Mouse (Mus musculus) thymus, adult 18-20 months (tissue): ENCODE data around the gene Lrrc8c.

Experiments used
- DNase-seq, 2 experiments: peaks; one replicate each; pipeline ENCODE4 v3.0.0; 2022; ENCODE audit warnings: mixed read lengths in 2 of 2

Lrrc8c gene

DNA sequence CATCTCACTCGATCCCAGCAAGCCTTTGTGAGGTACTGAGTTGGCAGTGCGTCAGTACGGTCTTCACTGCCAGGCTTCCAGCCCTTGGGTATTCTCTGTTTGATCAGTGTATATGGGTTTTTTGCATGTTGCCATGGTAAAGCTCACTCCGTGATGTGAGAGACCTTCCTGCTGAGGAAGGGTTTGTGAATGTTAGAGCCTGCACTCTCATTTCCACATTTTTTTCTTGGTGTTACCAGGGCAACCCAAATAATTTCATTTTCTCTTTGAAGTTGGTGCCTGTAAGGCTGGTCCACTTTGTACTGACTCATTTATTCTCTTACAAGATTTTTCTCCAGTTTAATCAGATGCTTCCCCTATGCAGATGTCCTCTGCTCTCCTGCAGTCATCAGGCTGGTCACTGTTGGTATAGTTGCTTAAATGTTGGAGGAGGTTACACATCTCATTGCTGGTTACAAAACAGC is 38.6 kb downstream of the Lrrc8c start:
- DNase-seq, result no peak

DNA sequence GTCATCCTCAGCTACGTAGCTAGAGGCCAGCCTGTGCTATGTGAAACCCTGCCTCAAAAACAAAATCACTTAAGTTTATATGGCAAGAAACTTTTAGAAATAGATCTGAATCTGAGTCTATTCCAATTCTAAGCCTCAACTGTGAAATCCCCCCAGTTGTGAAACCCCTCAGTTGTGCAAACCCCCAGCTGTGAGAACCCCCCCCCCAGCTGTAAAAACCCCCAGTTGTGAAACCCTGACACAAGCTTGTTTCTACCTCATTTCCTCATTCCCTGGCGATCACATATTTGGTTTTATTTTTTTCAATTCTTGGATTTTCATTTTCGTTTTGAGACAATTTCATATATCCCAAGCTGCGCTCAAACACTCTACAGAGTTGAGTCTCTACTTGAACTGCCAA is 39.3 kb downstream of the Lrrc8c start:
- DNase-seq, result no peak

DNA sequence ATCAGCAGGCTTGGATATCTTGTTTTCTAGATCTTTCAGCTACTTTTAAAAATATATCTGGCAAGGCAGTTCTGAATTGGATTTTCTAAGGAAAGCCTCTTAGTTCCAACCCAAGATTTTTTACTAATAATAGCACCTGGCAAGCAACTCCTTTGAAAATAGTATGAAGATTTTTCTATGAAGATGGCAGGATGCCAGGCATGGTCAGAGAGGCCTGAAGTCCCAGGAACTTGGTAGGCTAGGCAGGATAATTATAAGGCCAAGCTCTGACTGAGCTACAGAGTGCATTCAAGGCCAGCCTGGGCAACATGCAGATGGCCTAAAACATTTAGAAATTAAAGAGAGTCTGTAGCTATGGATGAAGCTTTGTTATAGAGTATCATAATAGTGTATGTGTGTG is 42.7 kb downstream of the Lrrc8c start:
- DNase-seq, result no peak

DNA sequence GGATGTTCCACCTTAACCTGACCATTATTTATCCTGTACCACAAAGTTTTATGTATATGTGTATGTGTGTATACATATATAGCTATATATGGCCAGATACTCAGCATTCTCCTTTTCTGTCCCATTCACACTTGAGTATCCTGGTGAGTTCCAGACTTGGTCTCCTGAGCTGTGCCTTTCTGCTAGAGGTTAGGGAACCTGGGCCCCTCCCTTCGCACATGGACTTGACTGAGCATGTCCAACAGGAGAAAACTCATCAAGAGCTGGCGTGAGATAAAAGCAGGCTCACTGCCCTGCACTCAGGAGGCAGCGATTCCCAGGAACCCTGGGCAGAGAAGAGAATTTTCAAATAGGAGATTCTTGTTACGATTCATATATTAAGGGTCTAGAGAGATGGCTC is 45.6 kb downstream of the Lrrc8c start:
- DNase-seq, result no peak

DNA sequence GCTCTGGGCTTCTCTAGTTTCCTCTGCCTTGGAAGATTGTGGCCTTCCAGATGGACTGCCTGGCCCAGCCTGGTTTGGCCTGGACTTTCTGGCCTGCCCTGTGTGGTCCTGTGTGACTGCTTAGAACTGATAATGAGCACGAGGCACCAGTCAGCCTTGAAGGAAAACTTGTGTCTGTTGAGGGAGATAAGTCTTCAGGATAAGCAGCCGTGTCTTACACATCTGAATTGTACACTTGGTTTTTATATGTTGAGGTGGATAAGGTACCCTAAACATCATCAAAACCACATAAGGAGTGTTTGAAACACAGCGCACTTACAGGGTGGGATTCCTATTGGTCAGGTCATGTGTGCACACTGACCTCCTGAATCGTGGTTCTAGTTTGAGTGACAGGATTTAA is 46.6 kb downstream of the Lrrc8c start:
- DNase-seq, result no peak

DNA sequence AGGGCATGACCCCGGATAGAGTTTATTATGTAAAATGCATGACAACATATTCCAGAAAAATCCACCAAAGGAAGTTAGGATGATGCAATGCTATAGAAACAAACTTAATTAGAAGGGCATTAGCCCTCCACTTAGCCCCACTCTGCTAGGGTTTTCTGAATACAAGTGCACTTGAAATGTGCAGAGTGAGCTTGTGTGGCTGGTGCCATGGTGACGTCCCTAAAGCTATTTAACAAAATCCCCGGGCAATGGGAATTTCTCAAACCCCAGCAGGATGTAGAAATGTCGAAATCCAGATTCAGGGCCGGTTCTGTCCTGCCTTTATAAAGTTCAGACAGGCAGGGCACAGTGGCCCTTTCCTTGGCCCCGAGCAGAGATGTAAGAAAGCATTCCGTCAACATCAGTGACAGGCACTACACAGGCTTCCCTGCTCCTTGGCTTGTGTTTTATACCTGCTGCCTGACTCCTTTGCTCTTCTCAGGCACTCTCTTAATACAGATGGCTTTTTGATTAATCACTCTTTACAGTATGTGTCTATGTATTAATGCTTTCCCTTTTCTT is 47.7 kb downstream of the Lrrc8c start:
- no peak for DNase-seq

DNA sequence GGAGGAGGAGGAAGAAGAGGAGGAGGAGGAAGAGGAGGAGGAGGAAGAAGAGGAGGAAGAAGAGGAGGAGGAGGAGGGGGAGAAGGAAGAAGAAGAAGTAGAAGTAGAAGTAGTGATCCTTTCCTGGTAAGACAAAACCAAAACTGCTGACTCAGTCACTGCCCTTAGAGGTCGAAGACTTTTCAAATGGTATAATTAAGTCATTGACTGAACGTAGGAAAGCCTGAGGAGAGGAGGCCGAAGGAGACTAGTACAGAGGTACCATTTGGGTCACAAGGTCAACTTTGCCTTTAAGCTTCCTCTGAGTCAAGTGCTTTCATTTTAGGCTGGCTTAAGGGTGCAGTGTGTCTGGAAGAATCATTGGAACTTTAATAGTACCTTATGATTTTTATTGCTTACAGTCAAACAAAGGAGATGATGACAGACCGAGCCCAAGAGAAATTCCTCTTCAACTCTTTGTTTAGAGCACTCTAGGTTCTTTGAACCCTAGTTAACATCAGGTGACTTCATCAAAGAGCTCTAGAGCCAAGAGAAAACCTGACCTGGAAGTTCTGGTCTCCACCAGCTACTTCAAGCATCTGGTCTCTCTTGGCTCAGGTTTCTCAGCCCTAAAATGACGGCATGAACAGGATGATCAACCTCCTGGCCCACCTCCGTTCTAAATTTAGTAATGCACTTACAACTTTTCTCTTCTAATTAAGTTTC is 49.0 kb downstream of the Lrrc8c start:
- no peak for DNase-seq

DNA sequence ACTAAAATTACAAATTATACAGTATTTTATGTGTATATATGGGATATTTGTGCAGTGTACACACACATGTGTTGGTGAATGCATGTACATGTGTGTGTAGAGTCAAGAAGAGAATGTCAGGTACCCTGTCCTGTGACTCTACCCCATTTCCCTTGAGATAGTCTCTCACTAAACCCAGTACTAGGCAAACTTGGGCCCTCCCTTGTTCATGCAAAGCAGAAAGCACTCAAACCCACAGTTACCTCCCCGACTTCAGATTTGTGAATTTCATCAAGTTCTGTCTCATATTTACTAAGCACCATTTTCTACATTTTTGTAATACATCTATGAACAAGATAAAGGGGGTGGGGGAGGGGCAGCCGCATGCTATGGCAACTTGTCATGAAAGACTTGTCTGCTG is 50.0 kb downstream of the Lrrc8c start:
- DNase-seq, result no peak

DNA sequence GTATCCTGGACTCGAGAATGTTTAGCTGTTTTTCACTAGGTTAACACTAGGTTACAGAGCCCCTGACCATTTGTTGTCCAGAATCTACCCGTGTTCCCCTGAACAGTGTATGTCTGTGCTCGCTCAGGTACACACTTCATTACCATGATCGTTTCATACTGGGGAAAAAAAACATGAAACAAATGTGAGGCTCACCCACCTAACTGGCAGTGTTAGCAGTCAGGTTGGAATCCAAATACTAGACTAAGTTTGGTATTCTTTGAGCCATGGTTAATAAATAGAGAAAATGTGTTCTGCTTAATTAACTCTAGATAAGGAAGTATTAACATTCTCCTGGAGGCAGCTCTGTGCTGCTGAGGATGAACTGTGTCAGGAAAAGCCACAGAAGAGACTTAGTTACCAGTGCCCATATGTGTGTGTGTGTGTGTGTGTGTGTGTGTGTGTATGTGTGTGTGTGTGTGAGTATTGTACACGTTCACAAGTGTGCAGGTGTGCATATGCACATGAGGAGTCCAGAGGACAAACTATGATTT is 53.0 kb downstream of the Lrrc8c start:
- no peak for DNase-seq

DNA sequence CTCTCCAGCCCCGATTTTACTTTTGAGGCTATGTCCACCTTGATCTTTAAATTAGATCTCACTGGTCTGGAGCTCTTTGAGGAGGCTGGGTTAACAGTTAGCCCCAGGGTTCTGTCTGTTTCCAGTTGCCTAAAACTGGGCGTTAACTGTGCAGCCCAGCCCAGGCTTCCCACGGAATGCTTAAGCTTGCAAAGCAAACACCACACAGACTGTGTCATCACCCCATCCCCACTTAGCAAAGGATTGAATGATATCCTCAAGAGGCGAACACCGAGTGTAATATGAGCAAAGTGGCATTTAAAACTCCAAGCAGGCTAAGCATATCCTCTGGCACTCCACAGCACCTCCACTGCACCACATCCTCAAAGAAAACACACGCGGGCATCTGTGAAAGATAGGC is 53.7 kb downstream of the Lrrc8c start:
- DNase-seq, result no peak

DNA sequence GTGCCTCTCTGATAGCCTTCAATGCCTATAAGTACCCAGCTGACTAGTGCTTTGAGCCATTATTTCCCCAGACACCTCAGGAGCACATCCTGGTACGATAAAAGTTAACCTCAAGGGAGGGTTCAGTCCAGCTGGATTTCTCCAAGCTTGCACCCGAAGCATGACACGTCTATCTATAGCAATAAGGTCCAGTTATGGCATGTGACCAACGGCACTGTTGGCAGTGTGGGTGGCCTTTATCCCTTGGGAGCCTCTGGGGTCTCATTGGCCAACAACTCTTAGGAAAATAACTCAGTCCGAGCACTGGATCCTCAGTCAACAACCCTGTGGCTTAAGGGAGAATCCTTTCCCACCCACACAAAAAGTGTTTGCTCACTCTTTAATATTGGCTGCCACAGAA is 55.6 kb downstream of the Lrrc8c start:
- no peak for DNase-seq

DNA sequence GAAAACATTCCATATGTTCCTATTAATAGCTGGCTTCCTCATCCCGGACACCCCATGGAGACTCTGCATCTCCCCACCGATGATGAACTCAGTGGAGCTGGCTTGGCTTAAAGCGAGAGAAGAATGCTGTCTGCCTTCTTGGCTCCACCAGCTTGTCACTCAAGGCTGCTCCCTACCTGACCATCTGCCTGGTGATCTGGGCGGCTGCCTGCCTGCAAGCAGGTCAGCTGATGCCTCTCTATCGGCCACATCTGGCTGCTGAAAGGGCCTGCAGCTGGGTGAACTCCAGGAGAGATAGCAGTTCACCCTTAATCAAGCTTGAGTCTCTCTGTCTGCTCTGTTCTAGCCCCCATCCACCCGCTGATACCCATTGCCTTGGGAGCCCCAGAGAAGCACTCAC is 56.7 kb downstream of the Lrrc8c start:
- no peak for DNase-seq

DNA sequence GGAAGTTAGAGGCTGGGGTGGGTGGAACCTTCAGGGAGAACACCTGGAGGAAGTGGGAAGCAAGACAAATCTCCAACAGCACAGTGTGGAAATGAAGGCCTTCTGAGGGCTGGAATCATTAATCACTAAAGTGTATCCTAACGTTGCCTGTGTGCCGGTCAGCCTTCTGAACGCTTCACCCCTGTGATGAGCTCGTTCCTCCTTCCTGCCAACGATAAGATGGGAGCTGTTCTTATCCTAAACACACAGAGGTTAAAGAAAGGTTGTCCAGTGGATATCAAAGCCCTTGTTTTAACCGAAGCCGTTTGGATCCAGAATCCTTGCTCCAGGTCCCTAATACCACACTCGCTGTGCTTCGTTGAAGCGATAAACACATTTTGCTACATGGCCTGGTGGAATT is 61.7 kb downstream of the Lrrc8c start:
- no peak for DNase-seq

DNA sequence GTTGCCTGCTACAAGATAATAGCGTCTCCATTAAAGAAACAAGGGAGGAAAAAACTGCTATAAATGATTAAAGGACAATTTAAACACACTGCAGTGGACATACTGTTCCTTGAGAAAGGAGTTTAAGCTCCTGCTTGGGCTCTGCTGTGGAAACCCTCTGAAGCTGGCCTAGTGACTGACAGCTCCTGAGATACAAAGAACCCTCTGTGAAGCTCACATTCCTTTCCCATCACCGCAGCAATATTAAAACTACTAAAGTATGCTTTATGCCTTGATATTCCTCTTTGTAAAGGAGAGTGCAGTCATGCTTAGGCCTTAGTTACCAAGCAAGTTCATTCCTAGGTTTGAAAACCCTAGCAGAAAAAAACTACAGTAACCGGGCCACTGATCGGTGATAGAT is 66.7 kb downstream of the Lrrc8c start:
- DNase-seq, result no peak

DNA sequence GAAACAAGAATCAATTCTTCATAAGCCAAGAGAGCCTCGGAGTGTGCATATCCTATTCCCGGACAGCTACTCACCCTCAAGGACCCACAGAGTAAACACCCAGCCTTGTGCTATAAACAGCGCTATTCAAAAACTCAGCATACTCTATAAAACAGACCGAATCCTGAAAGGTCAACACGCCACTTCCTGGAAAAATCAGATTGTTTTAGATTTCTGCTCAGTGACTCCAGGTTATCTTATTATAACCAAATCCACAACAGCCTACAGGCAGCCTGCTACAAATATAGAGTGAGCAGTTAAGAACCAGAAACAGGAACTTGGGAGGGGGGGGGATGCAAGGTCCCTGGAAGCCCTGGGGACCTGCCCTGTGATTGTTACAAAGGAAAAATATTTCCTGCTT is 67.5 kb downstream of the Lrrc8c start:
- DNase-seq, result no peak

DNA sequence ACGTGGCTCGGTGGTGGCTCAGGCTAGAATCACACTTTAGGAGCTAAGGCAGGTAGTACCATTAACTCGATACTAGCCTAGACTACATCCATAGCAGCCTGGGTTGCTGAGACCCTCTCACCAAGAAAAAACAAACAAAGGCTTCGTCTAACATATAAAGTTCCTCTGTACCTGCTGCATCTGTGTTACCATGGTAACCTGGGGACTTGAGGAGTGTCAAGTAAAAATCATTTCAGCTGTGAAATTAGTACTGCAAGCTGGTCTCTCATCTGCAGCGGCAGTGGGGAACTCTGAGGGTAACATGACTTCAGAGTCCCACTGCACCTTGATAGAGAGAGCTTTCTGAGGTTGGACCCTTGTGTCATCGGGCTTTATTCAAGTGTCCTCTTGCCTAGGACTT is 68.3 kb downstream of the Lrrc8c start:
- no peak for DNase-seq

DNA sequence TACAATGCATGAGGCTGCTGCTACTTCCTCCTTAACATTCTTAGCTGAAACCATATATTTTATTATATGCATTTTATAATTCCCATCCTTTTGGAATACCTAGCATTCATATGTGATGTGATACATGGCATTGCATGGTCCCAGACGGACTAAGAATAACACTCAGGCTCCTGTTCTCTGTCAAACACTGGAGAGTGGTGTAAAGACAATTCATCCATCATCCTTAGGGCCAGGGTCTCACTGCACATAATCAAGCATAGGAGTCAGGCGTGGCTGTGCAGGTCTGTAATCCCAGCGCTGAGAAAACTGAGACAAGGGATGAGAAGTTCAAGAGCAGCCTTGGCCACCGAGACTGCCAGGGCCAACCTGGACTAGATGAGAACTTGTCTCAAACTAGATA is 69.5 kb downstream of the Lrrc8c start:
- no peak for DNase-seq

DNA sequence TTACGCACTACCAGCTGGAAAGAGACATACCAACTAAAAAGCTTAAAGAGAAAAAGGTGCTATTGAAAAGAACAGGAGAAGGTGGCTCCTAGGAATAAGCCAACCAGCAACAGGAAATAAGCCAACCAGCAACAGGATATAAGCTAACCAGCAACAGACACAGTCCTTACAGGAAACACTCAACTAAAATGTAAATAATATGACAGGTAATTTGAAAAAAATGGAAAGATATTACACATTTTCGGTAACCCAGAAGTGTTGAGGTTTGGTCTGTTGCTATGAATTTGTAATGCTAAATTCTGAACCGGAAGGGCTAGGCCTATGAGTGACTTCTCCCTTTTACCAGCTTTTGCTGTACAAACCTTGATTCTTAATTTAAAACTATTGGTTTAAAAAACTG is 69.9 kb downstream of the Lrrc8c start:
- DNase-seq, result no peak

DNA sequence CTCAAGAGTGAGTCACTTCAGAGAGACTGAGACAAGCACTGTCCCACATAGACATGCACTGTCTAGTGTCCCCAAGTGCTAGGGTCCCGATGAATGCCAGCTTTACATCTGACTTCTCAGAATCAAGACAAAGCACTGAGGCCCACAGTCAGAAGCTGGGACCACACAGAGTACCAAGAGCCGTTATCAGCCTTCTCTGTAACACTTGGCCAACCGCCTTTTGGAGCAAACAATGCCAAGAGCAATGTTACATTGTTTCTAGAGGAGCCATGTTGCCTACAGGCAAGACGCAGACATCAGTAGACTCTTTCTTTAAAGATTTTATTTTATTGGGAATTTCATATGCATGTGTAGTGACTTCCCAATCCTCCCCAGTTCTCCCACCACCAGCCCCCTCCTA is 73.2 kb downstream of the Lrrc8c start:
- no peak for DNase-seq

DNA sequence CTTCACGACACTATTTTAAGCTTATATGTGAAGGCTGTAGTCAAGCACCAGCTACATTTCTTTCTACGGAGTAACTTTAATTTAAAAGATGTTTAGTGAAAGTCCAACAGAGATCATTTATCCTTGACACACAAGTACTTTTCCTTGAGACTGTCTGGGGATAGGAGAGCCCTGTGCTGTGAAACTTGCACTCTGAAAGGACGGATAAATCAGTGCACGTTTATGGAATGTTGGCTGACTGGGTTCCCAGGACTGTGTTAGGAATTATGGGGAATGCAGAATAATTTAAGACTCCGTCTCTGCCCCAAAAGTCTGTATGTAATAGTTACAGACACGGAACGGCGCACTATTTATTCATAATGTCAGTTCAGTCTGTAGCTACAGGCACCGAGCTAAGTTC is 74.4 kb downstream of the Lrrc8c start:
- DNase-seq, result no peak

DNA sequence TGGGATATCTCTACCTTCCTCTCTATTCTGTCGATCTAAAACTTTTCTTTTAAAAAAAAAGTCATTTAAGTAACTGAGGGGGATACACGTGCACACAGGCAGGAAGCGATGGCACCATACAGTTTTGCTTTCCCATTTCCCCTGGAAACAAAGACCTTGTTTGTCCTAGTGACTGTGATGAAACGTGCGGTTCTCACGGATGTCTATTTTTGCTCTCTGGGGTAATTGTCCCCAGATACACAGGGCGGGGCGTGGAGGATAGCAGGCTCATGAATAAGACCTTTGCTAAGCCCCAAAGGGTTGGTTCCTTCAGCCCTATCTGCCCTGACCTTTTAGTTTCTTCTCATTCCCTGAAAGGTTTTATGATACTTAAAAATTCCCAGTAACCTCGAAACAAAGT is 79.7 kb downstream of the Lrrc8c start:
- no peak for DNase-seq

DNA sequence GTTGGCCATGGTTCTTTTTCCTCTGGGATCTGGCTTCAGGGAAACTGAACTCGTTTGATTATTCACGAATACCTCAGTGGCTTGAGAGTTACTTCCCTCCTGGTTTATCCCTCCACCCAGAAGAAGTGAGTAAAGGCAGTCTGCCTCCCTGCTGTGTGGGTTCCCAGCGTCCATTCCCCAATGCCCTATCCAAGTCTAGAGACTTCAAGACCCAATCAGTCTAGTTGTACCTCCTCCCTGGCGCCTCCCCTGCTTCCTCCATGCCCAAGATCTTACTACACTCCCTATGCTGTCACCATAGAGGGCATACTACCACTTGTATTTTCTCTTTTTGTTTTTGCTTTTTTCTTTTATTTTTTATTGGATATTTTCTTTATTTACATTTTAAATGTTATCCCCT is 80.1 kb downstream of the Lrrc8c start:
- DNase-seq, result no peak

DNA sequence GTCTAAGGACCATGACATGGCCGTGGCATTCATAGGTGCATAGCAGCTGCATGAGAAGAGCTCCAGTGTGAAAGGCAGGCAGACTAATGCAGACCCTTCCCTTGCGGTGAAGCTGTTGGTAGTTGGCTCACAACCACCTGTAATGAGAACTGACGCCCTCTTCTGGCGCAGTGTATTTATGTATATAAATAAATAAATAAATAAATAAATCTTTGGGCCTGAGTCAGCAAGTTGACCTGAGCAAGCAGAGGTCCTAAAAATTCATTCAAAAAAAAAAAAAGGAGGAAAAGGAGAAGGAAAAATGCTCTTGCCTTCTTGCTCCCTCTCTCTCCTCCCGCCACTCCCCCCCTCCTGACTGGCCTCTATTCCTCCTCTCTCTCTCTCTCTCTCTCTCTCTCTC is 81.8 kb downstream of the Lrrc8c start:
- no peak for DNase-seq

DNA sequence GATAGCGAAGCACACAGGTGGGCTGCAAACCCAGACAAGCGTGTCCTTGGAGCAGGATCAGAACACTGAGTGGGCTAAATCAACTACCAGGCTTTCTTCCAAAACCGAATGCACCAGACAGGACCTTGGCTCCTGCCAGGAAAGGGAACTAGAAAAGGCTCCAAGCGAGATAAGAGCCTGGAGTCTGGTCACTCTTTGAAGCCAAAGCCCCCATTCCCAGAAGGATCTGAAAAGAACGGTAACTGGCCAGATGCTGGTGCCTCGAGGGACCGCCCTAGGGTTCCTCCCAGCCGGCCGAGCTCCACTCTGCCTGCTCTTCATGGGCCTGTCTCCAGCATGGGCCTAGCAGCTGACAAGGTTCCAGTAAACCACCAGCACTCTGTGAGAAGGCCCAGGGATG is 83.4 kb downstream of the Lrrc8c start:
- DNase-seq, result no peak

DNA sequence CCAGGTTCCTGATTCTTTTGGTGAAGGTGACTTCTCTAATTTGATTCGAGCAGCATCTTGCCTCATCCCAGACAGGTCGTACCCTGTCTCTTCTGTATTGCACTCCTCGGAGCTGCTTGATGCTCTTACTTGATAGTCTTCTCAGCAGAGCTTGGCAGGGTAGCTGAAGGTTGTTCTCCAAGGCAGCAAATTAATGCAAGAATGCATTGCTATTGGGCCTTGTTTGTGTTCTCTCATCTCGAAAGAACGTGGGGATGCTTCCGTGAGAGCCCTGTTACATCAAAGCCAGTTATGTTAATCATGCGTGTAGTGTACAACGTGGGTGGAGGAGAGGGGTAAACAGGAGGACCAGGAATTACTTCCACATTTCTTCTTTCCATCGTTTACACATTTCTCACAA is 86.5 kb downstream of the Lrrc8c start:
- DNase-seq, result no peak
